Mouse (Mus musculus): ENCODE data around the gene Cox4i1.

DNA sequence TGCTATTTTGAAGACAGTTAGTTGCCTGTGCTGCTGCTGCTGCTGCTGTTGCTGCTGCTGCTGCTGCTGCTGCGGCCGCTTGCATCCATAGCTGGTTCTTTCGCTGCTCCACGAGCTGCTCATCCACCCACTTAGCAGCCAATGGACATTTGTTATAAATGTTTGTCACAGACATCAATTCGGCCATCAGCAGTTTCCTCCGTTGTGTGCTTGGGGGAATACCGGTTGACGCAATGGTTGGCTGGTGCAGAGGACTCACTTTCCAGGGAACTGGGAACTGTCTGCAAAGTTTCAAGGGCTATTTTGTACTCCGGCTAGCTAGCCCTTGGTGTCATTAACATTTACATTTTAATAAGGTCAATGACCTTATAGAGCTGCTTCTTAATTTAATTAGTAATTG, 36.2 kb downstream of the Cox4i1 start:
- no peak for TF ChIP-seq CTCF (IDR thresholded peaks at IDR 0.05; ENCODE audit: insufficient read depth, low read length)
- no peak for TF ChIP-seq POLR2A (IDR thresholded peaks at IDR 0.05; ENCODE audit: borderline replicate concordance, extremely low read depth, low read depth, low read length)
